ENCODE assay signal across 9 mouse cellular contexts in genomic region chr9:51908838-51909237, GRCm38 (mm10). TPM values are rescaled to one million over a fixed set of nuclear protein-coding genes. Genes with fewer than 3 reads are reported as not detected.
DNase-seq lines count a peak whose midpoint lies in the region; ATAC-seq lines count a peak whose summit lies in the region.
"Had no signal": no experiment of that assay in that cellular context is flagged by ENCODE, and none has a peak within 500 bp of the region (broad histone marks: within the 10 kb centered on the region; RNA-seq: fewer than 3 reads in every experiment).

No protein-coding gene starts in this region.

- no peaks in the 10 kb centered on the region for H3K9me3 ChIP-seq in forebrain, embryonic 14.5 days (replicated peaks; ENCODE audit: control insufficient read depth, low read length)
- H3K9me3 ChIP-seq: megakaryocyte, embryonic 14.5 days had no signal

- peak; percentile 53 for DNase-seq in MN1 (ENCODE audit: low spot score)
- peak; percentile 85 for DNase-seq in forebrain, embryonic 14.5 days (ENCODE audit: low spot score)
- peak; percentile 76 for DNase-seq in heart, postnatal 4 days
- peak; percentile 62 for DNase-seq in layer of hippocampus, adult 9-11 months
- DNase-seq in lung, postnatal 10 days: peak; percentile 78
- peak; percentile 57 for DNase-seq in retina, postnatal 7 days (ENCODE audit: low read depth, low spot score)
- peak; percentile 76 for DNase-seq in urinary bladder, postnatal 14 days (ENCODE audit: low spot score)

- peak; percentile 58; the same call in 1 of the 2 replicates for ATAC-seq in cerebellum, adult (ENCODE audit: insufficient number of reproducible peaks, low FRiP score, low TSS enrichment)
- ATAC-seq in forebrain, embryonic 14.5 days: peak; percentile 66; the same call in 1 of the 2 replicates

- no peaks in the 10 kb centered on the region for H3K4me1 ChIP-seq in forebrain, embryonic 14.5 days (ENCODE audit: control insufficient read depth, insufficient read depth, low read length)

- H3K4me2 ChIP-seq in forebrain, embryonic 14.5 days (ENCODE audit: low read length): no peak overlapping the region

- no peak overlapping the region for H3K9ac ChIP-seq in forebrain, embryonic 14.5 days (ENCODE audit: low read length)

- no peak overlapping the region for H3K4me3 ChIP-seq in forebrain, embryonic 14.5 days (ENCODE audit: low read depth, low read length)
- H3K4me3 ChIP-seq: megakaryocyte, embryonic 14.5 days had no signal

- no peaks in the 10 kb centered on the region for H3K27me3 ChIP-seq in forebrain, embryonic 14.5 days (replicated peaks; ENCODE audit: control insufficient read depth, insufficient read depth, low read length)

- WGBS in forebrain, embryonic 14.5 days: 51% methylated on average over 2 of the region's 2 CpGs

- H3K27ac ChIP-seq in forebrain, embryonic 14.5 days (ENCODE audit: low read depth, low read length): no peak overlapping the region

- no peaks in the 10 kb centered on the region for H3K36me3 ChIP-seq in forebrain, embryonic 14.5 days (ENCODE audit: control insufficient read depth, insufficient read depth, low read length)

RNA-seq across cellular contexts. Expression of gene Fdx1, which starts 54.5 kb away (rescaled TPM):
- polyA plus RNA-seq in forebrain, embryonic 14.5 days (2014; fragmentation: Nextera tagmentation; extraction: Ambion mirVana): 50.7 and 55.1 TPM in 2 replicates
- total RNA-seq in heart, postnatal 4 days (2021): 10 to 100 TPM; 76.0 to 80.9 TPM
